Mouse (Mus musculus): Measurements from ENCODE around the gene Adgrf5. TPM values are rescaled to one million over a fixed set of nuclear protein-coding genes. Genes with fewer than 3 reads are reported as not detected.
A peak's percentile ranks its signal among the peaks of the same experiment; 100 is the strongest.
"Not testable (repeated sequence)": the region's sequence is repeated elsewhere in the genome, so short reads cannot be mapped to it uniquely, and the experiment has no call there.

The Adgrf5 gene
- total RNA-seq (2015) (0.07 TPM in 1 of 2 replicates, not detected in the other), total RNA-seq (2017) (0.22 and 0.24 TPM in 2 replicates)

DNA sequence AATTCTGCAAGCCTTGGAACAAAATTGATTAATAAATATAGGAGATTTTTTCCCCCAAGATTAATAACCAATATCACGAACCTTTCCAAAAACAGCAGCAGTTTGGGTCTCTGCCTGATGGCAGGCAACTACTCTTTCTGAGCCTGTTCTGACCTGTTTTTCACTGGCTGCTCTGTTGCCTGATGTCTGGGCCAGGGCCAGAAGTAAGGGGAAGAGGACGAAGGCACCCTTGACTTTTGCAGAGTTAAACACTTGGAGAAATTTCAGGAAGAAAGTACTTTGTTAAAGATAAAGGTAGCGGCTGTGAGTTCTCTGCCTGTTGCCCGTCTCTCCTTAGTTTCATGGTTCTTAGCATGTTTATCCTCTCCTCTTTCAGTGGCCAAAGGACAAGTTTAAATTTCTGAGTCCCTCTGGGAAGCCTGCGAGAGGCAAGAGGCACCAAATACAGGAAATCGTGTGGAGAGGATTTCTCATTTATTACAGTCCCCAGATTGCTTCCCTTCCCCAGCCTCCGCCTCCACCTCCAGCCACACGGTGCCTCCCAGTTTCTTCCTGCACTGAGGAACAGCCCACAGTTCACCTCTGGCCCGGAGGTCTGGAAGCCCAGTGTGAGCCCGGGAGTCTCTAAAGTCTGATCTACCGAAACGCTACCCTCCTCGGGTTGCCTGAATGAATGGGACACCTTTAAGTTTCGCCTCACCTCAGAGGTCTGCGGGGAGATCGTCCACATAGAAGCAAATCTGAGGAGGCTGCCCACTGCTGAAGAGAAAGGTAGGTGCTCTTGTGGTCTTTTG is at the start of gene Adgrf5:
TSS of gene Adgrf5 (plus strand) at position 626 of the 794 bp plus-strand sequence.
- no peak for ATAC-seq (ENCODE audit: poor library complexity, severe bottlenecking)

DNA sequence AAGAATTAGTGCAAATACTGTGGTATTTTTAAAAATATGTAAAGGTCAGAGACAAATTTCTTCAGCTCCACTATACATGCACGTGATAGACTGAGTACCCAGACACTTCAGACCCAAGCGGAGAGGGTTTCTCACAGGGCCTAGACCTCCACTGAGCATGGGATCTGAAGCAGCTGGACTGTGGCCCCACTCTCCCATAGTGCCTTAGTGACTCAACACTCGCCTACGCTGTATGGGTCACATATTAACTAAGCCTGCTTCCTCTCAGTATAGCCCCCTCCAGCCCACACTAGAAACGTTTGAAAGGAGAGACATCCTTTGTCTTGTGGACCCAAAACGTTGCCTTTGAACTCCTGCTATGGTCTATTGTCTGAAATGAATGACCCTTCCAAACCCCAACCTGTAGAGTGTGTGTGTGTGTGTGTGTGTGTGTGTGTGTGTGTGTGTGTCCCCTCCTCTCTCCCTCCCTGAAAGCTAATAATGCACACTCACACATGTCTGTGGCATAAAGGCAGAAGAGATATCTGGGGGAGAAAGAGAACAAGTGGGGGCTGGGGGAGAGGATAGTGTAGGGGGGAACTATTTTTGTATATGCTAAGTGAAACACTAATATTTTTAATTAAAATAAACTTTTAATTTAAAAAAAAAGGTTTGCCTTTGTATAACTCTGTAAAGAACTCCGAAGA is 34.1 kb upstream of the Adgrf5 start:
- no peak for ATAC-seq (ENCODE audit: poor library complexity, severe bottlenecking)

DNA sequence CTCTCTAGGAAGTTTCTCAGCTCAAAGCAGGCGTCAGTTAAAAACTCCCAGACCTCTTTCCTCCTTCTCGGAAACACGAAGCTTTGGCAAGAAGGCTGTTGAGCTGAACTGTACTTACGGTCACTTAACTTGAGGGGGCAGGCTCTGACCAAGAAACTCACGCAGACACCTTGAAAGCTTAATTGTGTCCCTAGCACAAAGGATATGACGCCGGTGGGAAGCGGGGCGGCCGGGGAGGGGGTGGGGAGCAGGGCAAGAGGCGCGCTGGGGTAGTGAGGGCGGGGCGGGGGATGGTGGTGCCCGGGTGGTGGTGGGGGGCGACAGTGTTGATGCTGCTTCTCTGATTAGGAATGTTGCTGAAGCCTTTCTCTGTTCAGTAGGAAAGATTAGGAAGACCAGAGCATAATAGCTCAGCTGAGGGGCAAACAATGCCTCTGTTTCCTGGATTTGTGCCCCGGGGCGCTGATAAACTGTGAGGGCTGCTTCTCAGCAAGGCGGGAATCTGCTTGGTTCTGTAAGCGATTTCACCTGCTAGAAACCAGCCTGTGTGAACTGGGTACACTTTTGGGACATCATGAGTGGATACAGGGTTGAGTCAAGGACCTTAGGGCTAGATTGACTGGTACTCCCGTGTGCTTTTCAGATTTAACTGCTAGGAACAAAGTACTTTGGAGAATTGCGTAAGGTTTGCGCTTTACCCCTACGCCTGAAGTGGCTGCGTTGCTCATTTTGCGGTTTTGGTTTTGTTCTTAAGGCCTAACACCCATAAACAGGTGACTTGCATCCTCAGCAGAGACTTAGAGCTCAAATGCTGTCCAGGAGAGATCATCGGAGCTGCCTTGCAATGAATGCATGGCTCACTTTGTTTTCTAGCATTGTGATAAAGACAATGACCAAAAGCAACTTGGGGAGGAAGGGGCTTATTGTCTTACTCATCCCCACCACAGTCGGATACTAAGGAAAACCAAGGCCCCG is 33.2 kb upstream of the Adgrf5 start:
- peak; percentile 82 for ATAC-seq (ENCODE audit: poor library complexity, severe bottlenecking)

DNA sequence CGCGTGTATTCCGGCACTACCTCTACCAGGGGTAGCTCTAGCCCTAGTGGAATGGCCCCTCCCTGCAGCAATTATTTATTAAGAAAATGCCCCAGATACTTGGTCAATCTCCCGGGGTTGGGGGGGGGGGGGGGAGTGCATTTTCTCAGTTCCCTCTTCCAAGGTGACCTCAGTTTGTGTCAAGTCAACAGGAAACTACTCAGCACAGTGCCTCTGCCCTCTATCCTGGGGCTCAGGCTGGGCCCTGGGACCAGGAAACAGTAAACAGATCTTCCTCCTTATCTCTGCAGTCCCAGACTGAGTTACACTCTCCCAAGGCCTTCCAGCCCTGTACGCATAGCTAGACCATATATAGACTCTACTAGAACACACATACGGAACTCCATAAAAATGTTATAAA is 32.4 kb upstream of the Adgrf5 start:
- ATAC-seq (ENCODE audit: poor library complexity, severe bottlenecking), result peak; percentile 53

DNA sequence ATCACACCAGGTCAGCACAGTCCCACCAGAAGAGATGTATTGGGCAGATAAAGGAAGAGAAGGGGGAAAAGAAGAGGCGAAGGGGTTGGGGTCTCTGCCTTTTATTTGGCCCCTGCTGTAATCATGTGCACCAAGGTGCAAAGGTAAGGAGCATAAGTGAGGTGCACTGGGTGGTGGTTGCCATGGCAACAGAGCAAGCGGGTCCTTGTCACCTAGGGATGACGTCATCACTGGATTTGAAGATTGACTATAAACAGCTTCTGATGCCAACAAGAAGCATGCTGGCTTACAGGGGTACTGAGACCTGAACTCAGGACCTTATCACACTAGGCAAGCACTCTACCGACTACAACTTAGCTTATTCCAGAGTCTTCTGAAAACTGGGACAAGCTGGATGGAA is 31.0 kb upstream of the Adgrf5 start:
- ATAC-seq (ENCODE audit: poor library complexity, severe bottlenecking), result no peak

DNA sequence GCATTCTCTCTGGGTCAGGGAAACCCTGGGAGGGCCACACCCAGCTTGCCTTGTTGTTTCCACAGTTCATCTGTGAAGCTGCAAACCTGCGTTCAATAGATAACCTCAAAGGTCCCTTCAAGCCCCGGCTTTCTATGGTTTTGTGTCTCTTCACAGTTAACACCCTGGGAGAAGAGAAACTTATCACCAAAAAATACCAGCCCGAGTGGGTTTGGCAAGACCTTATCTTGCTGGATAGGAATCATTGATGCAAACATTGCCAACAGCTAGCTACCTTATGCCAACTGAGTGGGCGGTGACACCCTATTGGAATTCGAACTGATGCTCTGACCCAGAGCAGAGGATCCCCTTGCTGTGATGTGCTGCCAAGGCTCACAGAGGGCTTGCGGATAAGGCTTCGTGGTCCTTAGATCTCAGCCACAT is 30.5 kb upstream of the Adgrf5 start:
- no peak for ATAC-seq (ENCODE audit: poor library complexity, severe bottlenecking)

DNA sequence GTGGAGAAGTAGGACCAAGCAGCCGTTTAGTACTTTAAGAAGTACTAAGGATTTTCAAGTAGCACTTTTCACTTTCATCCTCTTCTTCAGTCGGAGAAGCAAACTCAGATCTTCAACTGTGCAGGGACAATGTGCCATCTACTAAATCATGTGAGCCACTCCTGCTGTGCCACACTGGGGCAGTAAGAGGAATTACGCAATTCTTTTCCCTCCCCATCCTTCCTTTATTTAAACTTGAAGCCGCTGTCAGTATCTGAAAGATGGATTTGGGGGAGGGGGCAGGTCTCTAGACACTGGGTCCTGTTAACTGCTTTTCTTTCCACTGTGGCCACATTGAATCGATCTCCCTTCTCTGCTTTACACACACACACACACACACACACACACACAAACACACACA is 27.6 kb upstream of the Adgrf5 start:
- ATAC-seq (ENCODE audit: poor library complexity, severe bottlenecking), result no peak; the same call in 1 of the 2 replicates

DNA sequence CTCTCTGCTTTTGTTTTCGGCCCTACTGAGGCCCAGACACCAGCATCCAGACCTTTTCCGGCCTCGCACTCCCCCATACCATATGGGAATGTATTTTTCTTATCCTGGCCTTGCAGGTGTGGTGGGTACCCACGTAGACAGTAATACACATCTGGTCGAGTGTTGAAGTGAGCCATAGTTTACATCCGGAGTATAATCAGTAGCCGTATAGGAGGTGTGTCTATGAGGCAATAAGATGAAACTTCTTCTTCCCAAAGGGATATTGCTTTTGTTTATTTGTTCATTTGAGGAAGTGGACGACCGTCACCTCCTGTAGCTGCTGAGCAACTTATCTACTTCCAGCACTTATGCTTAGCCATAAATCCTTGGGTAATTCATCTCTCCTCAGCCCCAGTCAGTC is 26.2 kb upstream of the Adgrf5 start:
- peak; percentile 55 for ATAC-seq (ENCODE audit: poor library complexity, severe bottlenecking)

DNA sequence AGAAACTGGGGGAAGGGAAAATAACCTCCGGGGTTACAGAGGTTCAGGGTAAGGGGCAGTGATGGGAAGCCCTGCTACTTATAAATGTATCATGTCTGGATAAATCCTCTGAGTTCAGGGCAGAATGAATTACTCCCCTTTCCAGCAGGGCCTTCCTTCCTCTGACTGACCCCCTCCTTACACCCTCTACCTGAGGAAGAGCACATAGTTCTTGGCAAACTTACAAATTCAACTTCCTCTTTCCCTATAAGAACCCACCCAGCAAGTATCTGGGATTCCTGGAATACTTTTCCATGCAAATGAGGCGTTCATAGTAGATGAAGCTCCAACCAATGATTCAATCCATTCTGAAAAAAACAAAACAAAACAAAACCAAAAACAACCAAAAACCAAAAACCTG is 22.6 kb upstream of the Adgrf5 start:
- no peak for ATAC-seq (ENCODE audit: poor library complexity, severe bottlenecking)

DNA sequence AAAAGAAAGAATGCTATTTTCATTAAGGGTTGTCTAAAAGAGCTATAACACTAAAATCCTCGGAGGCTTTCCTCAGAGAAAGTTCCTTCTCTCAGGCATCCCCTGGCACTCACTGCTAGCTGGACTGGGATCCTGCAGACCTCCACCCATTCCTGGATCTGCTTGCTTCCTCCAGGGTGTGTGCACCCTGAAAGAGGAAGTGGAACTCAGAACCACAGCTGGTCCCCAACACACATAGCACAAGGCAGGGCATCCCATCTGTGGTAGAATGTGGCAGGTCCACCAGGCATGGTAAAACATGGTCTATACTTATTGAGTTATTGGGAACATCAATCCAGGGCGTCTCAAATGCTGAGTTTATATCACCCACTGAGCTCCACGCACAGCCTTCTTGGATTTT is 22.0 kb upstream of the Adgrf5 start:
- peak; percentile 95 for ATAC-seq (ENCODE audit: poor library complexity, severe bottlenecking)

DNA sequence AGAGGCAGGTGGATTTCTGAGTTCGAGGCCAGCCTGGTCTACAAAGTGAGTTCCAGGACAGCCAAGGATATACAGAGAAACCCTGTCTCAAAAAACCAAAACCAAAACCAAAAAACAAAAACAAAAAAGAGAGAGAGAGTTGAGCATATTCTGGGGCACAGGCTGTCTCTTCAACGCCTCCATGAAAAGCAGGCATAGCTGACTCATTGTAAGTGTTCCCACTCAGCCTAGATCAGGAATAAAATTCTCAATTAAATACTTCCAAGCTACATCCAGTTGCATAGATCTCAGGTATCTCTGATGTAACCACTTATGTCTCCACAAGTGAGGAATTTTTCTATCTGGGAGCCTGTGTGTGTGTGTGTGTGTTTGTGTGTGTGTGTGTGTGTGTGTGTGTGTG is 13.8 kb upstream of the Adgrf5 start:
- ATAC-seq (ENCODE audit: poor library complexity, severe bottlenecking), result not testable (repeated sequence)

DNA sequence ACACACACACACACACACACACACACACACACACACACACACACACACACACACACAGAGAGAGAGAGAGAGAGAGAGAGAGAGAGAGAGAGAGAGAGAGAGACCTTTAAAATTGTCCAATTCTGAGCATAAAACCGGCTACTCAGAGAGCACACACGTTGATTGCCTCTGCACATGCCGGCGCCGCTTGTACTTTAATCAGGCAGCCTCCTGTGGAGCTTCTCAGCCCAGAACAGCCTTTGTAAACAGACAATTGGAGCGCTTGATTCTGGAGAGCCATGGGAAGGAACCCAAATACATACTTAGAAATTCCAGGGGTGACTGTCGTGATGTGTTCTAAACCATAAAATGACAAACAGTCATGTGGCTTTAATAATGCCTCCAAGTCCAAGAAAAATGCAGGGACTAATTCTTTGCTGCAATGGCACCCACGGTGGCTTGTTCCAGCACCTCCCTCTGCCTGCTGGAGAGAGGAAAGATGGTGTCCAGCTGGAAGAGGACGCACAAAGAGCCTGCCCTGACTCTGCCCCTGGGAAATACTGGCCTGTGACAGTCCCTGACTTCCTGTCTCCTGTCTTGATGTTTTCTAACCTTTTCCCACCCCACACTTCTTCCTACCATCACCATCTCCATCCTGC is 2.2 kb upstream of the Adgrf5 start:
- ATAC-seq (ENCODE audit: poor library complexity, severe bottlenecking), result no peak

DNA sequence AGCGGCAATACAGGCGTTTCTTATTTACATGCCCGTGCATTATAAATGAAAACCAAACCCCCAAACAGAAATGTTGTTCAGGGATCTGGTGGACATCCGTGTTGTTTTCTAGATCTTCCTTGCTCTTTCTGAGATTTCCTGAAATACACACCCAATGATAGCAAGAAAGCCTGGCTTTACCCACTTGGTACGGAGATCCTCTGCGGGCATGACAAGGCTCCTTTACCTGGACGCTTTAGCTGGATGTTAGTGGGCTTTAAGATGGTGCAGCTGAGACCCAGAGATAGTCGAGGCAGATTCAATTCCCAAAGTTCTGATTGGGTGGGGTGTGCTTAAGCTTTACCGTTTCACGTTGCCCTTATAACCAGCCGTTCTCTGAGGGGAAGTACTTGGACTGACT is 770 bp downstream of the Adgrf5 start:
- ATAC-seq (ENCODE audit: poor library complexity, severe bottlenecking), result no peak

DNA sequence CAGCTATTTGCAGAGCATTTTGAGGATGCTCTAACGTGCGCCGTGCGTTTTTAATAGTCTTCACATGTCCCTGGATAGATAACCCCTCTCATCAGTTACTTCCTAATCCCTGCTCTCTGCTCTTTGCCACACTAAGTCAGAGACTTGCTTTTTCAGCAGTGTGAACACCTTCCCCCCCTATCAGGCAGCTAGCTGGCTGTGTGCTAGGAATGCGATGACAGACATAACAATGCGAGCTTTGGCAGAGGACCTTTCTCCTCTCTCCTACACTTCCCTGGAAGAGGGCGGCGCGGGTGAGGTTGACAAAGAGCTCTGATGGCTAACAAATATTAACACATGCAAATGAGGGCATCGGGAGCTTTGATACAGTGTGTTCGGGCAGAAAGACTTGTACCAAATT is 2.1 kb downstream of the Adgrf5 start:
- no peak for ATAC-seq (ENCODE audit: poor library complexity, severe bottlenecking)

DNA sequence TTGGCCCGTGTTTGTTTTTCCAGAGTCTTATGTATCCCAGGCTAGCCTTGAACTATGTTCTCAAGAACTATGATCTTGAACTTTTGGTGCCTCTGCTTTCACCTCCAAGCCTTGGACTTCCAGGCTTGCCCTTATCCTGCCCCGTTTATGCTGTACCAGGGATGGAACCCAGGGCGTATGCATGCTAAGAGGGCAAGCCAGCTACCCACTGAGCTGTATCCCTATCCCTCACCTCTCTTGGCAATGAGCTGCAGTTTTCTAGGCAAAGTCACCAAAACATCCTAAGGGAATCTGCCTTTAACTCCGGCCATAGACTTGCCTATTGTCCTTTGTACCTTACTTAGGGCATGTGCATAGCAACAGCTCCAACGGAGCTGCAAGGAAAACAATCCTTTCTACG is 2.6 kb downstream of the Adgrf5 start:
- ATAC-seq (ENCODE audit: poor library complexity, severe bottlenecking), result no peak

DNA sequence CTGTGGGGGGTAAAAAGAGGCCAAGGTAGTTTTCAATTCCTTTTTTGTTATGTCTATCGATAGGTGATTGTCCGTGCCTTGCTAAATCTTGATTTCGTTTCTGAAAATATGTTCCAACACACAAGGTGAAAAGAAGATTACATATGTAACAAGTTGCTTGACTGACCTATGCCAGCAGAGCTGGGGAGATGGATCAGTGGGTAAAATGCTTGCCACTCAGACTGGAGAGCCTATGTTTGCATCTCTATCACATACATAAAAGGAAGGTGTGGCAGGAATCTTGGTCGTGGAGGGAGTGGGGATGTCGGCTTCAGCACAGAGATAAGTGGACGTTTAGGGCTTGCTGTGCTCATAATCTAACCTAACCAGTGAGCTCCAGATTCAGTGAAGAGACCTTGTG is 3.7 kb downstream of the Adgrf5 start:
- ATAC-seq (ENCODE audit: poor library complexity, severe bottlenecking), result no peak

DNA sequence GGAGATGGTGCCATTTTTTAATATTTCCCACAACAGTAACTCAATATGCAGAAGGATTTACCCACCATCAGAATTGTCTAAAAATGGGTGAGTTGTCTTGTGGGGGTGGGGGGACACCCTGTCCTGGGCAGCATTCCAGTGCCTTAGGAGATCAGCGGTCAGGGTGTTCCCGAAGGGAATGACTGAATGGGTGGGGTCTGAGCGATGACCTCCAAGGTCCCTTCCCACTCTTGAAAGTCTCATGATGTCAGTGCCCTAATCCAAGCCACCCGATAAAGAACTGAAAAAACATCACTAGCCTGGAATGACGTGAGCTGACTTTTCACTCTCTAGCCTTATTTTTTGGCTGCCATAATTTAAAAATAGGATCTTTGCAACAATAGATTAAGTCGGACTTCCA is 5.0 kb downstream of the Adgrf5 start:
- no peak for ATAC-seq (ENCODE audit: poor library complexity, severe bottlenecking)

DNA sequence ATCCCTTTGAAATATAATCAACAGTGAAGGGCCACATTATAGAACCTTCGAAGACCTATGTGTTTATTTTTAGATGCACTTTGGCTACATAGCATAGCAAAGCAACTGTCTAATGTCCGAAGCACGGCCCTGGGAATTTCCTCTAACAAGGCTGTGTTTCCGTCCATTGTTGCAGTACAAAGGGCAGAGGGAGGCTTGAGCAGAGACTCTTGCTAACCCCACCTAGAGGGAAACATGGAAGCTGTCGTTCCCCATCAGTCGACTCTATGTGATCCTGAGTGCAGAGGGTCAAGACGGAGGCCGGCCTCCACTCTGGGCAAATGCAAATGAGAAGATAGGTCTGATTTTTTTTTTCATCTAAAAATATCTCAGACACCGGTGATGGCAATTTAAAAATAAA is 6.2 kb downstream of the Adgrf5 start:
- no peak for ATAC-seq (ENCODE audit: poor library complexity, severe bottlenecking)

DNA sequence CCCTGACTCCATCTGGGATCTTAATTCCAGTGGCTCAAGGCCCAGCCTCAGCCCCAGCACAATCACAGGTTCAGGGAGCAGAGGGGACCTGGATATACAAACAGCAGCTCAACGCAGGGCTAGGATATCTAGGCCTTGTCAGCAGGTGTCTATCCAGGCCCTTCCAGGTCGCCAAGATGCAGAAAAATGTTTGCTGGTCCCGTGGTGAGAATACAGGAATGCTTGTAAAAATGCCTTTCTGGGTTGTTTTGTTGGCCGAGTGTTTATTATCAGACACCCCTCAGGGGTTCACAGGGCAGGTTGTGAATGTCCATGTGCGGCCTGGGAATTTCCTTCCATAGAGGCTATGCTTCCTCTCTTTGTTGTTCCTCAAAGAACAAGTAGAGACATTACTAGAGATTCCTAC is 7.9 kb downstream of the Adgrf5 start:
- ATAC-seq (ENCODE audit: poor library complexity, severe bottlenecking), result no peak

DNA sequence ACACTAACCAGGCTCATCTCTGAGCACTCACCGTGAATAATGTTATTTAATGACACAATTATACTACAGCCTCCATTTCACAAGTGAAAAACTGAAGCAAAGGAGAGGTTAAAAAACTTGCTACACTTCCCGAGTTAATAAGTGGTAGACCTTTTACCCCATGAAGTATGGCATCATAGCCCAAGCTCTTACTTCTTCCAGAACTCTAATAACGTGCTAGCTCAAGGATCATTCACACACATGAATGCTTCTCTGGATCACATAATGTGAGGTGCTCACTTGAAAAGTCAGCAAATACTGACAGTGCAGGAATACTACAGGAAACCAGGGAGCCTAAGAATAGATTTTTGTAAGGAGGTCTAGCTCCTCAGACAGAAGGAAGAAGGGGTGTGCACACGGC is 12.4 kb downstream of the Adgrf5 start:
- ATAC-seq (ENCODE audit: poor library complexity, severe bottlenecking), result no peak

DNA sequence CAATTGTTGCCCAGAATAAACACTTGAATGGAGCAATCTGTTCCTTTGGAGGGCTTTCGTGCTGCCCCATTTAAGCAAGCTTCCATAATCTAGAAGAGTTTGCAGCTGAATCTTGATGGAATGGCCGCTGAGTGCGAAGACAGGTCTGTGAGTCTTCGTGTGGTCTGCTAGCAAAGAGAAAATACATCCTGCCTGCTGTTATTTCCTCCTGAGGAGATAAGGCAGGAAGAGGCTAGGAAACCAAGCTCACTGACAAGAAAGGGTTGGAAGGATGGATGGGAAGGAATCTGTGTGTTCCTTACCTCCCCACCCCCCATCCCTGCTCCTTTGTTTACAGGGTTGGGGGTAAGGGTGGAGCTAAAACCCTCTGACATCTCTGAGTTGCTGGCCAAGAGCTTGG is 13.8 kb downstream of the Adgrf5 start:
- no peak for ATAC-seq (ENCODE audit: poor library complexity, severe bottlenecking)

Data from megakaryocyte, adult 5-6 weeks (primary cell).